Mouse (Mus musculus) limb, embryonic 14.5 days (tissue): ENCODE measurements around the gene Gm2016. TPM values are rescaled to one million over a fixed set of nuclear protein-coding genes. Genes with fewer than 3 reads are reported as not detected.
"Not testable (repeated sequence)": the region's sequence is repeated elsewhere in the genome, so short reads cannot be mapped to it uniquely, and the experiment has no call there.

ENCODE experiments used
- ATAC-seq: fragments of 200-750 bp; cut with Nextera tagmentation; 2 replicates; pipeline ENCODE4 v1.8.0; 2017; ENCODE audit warnings: low read depth, moderate number of reproducible peaks, moderate TSS enrichment; ENCODE audit not compliant: low FRiP score
- DNase-seq: peaks from one replicate; pipeline ENCODE4 v3.0.0-alpha.2; 2015; ENCODE audit warnings: low spot score
- H3K27ac ChIP-seq: fragments of 300-500 bp; sonication (generic); replicated peaks from 2 replicates; pipeline ENCODE4 v1.5.1; 2014; ENCODE audit warnings: low read depth, mild to moderate bottlenecking, low read length, moderate library complexity, mixed read lengths
- H3K27me3 ChIP-seq: fragments of 300-500 bp; sonication (generic); 2 replicates; pipeline ENCODE4 v1.6.1; 2014; ENCODE audit warnings: low read length, mixed read lengths; ENCODE audit not compliant: control insufficient read depth, insufficient read depth
- H3K36me3 ChIP-seq: fragments of 300-500 bp; sonication (generic); 2 replicates; pipeline ENCODE4 v1.6.1; 2014; ENCODE audit warnings: mild to moderate bottlenecking, low read length, moderate library complexity, mixed read lengths; ENCODE audit not compliant: control insufficient read depth, insufficient read depth
- H3K4me1 ChIP-seq: fragments of 300-500 bp; sonication (generic); 2 replicates; pipeline ENCODE4 v1.6.1; 2014; ENCODE audit warnings: antibody characterized with exemption, low read length, mixed read lengths; ENCODE audit not compliant: control insufficient read depth, insufficient read depth
- H3K4me2 ChIP-seq: fragments of 300-500 bp; sonication (generic); replicated peaks from 2 replicates; pipeline ENCODE4 v1.6.1; 2014; ENCODE audit warnings: low read depth, mild to moderate bottlenecking, low read length, moderate library complexity; ENCODE audit not compliant: severe bottlenecking
- H3K4me3 ChIP-seq: fragments of 300-500 bp; sonication (generic); replicated peaks from 2 replicates; pipeline ENCODE4 v1.5.1; 2014; ENCODE audit warnings: low read length
- H3K9ac ChIP-seq: fragments of 300-500 bp; sonication (generic); 2 replicates; pipeline ENCODE4 v1.6.1; 2014; ENCODE audit warnings: mild to moderate bottlenecking, low read depth, low read length, moderate library complexity; ENCODE audit not compliant: severe bottlenecking
- H3K9me3 ChIP-seq: fragments of 300-500 bp; sonication (generic); 2 replicates; pipeline ENCODE4 v1.6.1; 2016; ENCODE audit warnings: low read length; ENCODE audit not compliant: control insufficient read depth
- whole genome bisulfite sequencing: fragments of 180-500 bp; shearing (Covaris S2); extraction: QIAGEN DNeasy Blood & Tissue Kit; methylation state at CpG from one replicate; pipeline ENCODE4 v1.1.7; 2014; 5-methylcytosine and 5-hydroxymethylcytosine counted together
- polyA plus RNA-seq, 2 experiments: library from polyadenylated mRNA; depleted of rRNA in 1 of 2; stranded (reverse) in 1 of 2; unstranded in 1 of 2; fragments of >200 nt; fragmentation: Nextera tagmentation in 1 of 2; extraction: Ambion mirVana in 1 of 2; gene quantifications; 2 replicates each; pipeline versions ENCODE4 v1.2.1 to v1.2.3; 2012 to 2014

The Gm2016 gene
- polyA plus RNA-seq (2012; rRNA removed) (not detected in 2 replicates), polyA plus RNA-seq (2014; fragmentation: Nextera tagmentation; extraction: Ambion mirVana) (not detected in 2 replicates)

GRCm38 (mm10) chr12:87873772-87874171 is at the start of gene Gm2016:
Gene Gm2016, plus strand, starts transcription at chr12:87874072.
- not testable (repeated sequence) for H3K4me1 ChIP-seq, H3K27me3 ChIP-seq, H3K4me2 ChIP-seq, H3K9me3 ChIP-seq, H3K27ac ChIP-seq, H3K4me3 ChIP-seq, H3K36me3 ChIP-seq, DNase-seq, ATAC-seq, H3K9ac ChIP-seq
- WGBS: 83% methylated on average over 5 of the region's 5 CpGs

GRCm38 (mm10) chr12:87842239-87842638 is 31.6 kb upstream of the Gm2016 start, which contains the start of gene Gm2001:
Gene Gm2001, minus strand, starts transcription at chr12:87842339.
- not testable (repeated sequence) for DNase-seq

GRCm38 (mm10) chr12:87850657-87851056 is 23.2 kb upstream of the Gm2016 start:
- H3K9ac ChIP-seq, H3K27me3 ChIP-seq, H3K4me2 ChIP-seq, DNase-seq, ATAC-seq, H3K27ac ChIP-seq, H3K4me3 ChIP-seq, H3K9me3 ChIP-seq, H3K4me1 ChIP-seq, H3K36me3 ChIP-seq: not testable (repeated sequence)
- no CpG with 5 or more reads among the region's 2 CpGs for WGBS

More at GRCm38 (mm10) chr12:87842239-87842638, 31.6 kb upstream of the Gm2016 start, which contains the start of gene Gm2001:
- WGBS: 56% methylated on average over 1 of the region's 2 CpGs
- H3K4me1 ChIP-seq, H3K27me3 ChIP-seq, H3K27ac ChIP-seq, H3K9me3 ChIP-seq, H3K36me3 ChIP-seq, ATAC-seq, H3K9ac ChIP-seq, H3K4me2 ChIP-seq, H3K4me3 ChIP-seq: not testable (repeated sequence)

- H3K36me3 ChIP-seq, H3K27me3 ChIP-seq, H3K4me2 ChIP-seq, ATAC-seq, H3K9ac ChIP-seq, H3K9me3 ChIP-seq, H3K27ac ChIP-seq, H3K4me3 ChIP-seq, H3K4me1 ChIP-seq, DNase-seq: not testable (repeated sequence)
- WGBS: 82% methylated on average over 1 of the region's 1 CpGs
Measured at GRCm38 (mm10) chr12:87856067-87856466, 17.8 kb upstream of the Gm2016 start.

GRCm38 (mm10) chr12:87861740-87862692 is 11.9 kb upstream of the Gm2016 start:
- not testable (repeated sequence) for H3K4me3 ChIP-seq, H3K9me3 ChIP-seq, H3K9ac ChIP-seq, H3K4me2 ChIP-seq, DNase-seq, H3K4me1 ChIP-seq, H3K27me3 ChIP-seq, ATAC-seq, H3K27ac ChIP-seq, H3K36me3 ChIP-seq
- WGBS: 83% methylated on average over 23 of the region's 23 CpGs

- H3K4me1 ChIP-seq, H3K9me3 ChIP-seq, H3K27me3 ChIP-seq, H3K9ac ChIP-seq, H3K27ac ChIP-seq, H3K36me3 ChIP-seq, DNase-seq, ATAC-seq, H3K4me3 ChIP-seq, H3K4me2 ChIP-seq: not testable (repeated sequence)
- WGBS: 94% methylated on average over 8 of the region's 11 CpGs
Measured at GRCm38 (mm10) chr12:87863638-87864037, 10.2 kb upstream of the Gm2016 start.

- ATAC-seq, H3K36me3 ChIP-seq, H3K9me3 ChIP-seq, H3K4me3 ChIP-seq, H3K4me2 ChIP-seq, H3K27me3 ChIP-seq, H3K4me1 ChIP-seq, H3K9ac ChIP-seq, H3K27ac ChIP-seq, DNase-seq: not testable (repeated sequence)
- WGBS: 92% methylated on average over 2 of the region's 2 CpGs
Measured at GRCm38 (mm10) chr12:87864048-87864447, 9.8 kb upstream of the Gm2016 start.

- not testable (repeated sequence) for ATAC-seq, H3K4me1 ChIP-seq, H3K36me3 ChIP-seq, H3K27ac ChIP-seq, H3K4me2 ChIP-seq, H3K9me3 ChIP-seq, DNase-seq, H3K4me3 ChIP-seq, H3K27me3 ChIP-seq, H3K9ac ChIP-seq
- WGBS: 80% methylated on average over 1 of the region's 1 CpGs
Measured at GRCm38 (mm10) chr12:87895070-87895469, 21.2 kb downstream of the Gm2016 start, which contains the start of gene Gm2022. Gene Gm2022, plus strand, starts transcription at chr12:87895370.
